Mouse (Mus musculus): ENCODE measurements around the gene Thtpa.

- TF ChIP-seq POLR2A (IDR thresholded peaks at IDR 0.05; ENCODE audit: control insufficient read depth in 1 of 2, insufficient read depth in 1 of 2, low read depth in 1 of 2, low read length in 2 of 2, poor library complexity in 1 of 2), result 0 out of 4 replicates have a peak, but pooled peaks of 1 of the 2 experiments have one; percentile 23
- no peak for TF ChIP-seq HCFC1 (IDR thresholded peaks at IDR 0.05; ENCODE audit: low read depth, low read length)
- no peak for TF ChIP-seq SMC3 (IDR thresholded peaks at IDR 0.05; ENCODE audit: low read depth, low read length)
- no peak for TF ChIP-seq EP300 (IDR thresholded peaks at IDR 0.05; ENCODE audit: low read depth in 1 of 2, low read length in 2 of 2)
- no peak for TF ChIP-seq CTCF (IDR thresholded peaks at IDR 0.05 in 2 of 3, conservative IDR thresholded peaks at IDR 0.05 in 1 of 3; ENCODE audit: control insufficient read depth in 1 of 3, insufficient read depth in 1 of 3, low read depth in 2 of 3, low read length in 3 of 3, poor library complexity in 1 of 3, severe bottlenecking in 1 of 3)
- no peak for TF ChIP-seq ETS1 (IDR thresholded peaks at IDR 0.05; ENCODE audit: low read depth, low read length)
- TF ChIP-seq ZKSCAN1 (IDR thresholded peaks at IDR 0.05; ENCODE audit: low read depth, low read length), result no peak
- no peak for TF ChIP-seq MAX (IDR thresholded peaks at IDR 0.05; ENCODE audit: low read length)
- TF ChIP-seq UBTF (IDR thresholded peaks at IDR 0.05; ENCODE audit: borderline replicate concordance, insufficient read depth, low read depth, low read length), result no peak
- no peak for TF ChIP-seq TAL1 (IDR thresholded peaks at IDR 0.05; ENCODE audit: low read length)
- no peak for TF ChIP-seq GABPA (IDR thresholded peaks at IDR 0.05; ENCODE audit: low read depth, low read length)
- TF ChIP-seq USF1 (IDR thresholded peaks at IDR 0.05; ENCODE audit: low read depth, low read length), result no peak
- no peak for TF ChIP-seq TBP (IDR thresholded peaks at IDR 0.05; ENCODE audit: low read depth, low read length)
Measured at GRCm38 (mm10) chr14:55091209-55091865, 3.2 kb upstream of the Thtpa start.

Data from MEL (cell line).